Mouse (Mus musculus) urinary bladder, postnatal 10 days (tissue): Measurements from ENCODE around the gene Spryd7.

Experiments
- DNase-seq: peaks from one replicate; pipeline ENCODE4 v3.0.0; 2022; ENCODE audit warnings: low spot score

Spryd7 gene

GRCm38 (mm10) chr14:61536631-61537264 is 19.9 kb downstream of the Spryd7 start:
- DNase-seq: no peak

DNA sequence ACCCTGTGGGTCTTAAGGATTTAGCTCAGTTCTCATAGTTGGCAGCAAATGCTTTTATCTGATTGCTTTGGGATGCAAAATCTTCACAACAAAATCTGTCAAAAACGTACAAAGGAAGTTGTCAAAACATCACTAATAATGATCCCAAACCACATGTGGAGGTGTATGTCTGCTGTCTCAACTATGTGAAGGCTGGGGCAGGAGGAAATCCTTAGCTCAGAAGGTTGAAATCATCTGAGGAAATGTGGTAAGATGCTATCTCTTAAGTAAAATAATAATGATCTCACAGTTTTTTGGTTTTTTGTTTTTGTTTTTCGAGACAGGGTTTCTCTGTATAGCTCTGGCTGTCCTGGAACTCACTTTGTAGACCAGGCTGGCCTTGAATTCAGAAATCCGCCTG is 20.9 kb downstream of the Spryd7 start:
- DNase-seq: no peak

GRCm38 (mm10) chr14:61530966-61531365 is 25.7 kb downstream of the Spryd7 start:
- no peak for DNase-seq

GRCm38 (mm10) chr14:61530396-61530795 is 26.3 kb downstream of the Spryd7 start:
- DNase-seq: no peak

DNA sequence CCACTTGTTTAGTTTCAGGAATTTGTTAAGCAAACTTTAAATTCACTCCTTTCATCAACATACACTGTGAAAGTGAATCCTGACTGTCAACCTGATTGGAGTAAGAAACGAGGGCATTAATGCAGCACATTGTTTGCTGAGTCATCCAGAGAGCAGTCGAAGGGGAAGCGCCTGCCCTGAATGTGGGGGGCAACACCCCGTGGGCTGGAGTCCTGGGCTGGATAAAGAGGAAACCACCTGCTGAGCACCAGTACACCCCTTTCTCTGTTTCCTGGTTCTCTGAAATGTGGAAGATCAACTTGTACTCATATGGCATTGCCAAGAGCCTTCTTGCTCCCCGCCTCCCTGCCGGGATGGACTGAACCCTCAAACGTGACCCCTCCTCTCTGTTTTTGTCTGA is 27.2 kb downstream of the Spryd7 start:
- no peak for DNase-seq

DNA sequence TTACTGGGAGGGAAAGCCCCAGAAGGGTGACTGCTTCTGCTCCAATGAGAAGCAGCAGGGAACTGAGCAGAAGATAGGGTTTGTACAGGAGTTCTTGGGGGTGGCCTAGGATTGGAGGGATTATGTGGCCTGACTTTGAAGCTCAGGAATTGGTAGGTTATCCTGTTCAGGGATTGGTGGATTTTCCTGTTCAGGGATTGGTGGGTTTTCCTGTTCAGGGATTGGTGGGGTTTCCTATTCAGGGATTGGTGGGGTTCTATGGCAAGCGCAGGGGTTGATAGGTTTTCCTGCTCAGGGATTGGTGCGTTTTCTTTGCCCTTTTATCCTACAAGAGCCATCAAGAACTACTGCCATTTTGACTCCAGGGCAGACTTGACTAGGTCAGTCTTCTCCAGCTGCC is 30.7 kb downstream of the Spryd7 start:
- DNase-seq: no peak

- DNase-seq: no peak
Observed at GRCm38 (mm10) chr14:61523821-61524220, 32.9 kb downstream of the Spryd7 start.

DNA sequence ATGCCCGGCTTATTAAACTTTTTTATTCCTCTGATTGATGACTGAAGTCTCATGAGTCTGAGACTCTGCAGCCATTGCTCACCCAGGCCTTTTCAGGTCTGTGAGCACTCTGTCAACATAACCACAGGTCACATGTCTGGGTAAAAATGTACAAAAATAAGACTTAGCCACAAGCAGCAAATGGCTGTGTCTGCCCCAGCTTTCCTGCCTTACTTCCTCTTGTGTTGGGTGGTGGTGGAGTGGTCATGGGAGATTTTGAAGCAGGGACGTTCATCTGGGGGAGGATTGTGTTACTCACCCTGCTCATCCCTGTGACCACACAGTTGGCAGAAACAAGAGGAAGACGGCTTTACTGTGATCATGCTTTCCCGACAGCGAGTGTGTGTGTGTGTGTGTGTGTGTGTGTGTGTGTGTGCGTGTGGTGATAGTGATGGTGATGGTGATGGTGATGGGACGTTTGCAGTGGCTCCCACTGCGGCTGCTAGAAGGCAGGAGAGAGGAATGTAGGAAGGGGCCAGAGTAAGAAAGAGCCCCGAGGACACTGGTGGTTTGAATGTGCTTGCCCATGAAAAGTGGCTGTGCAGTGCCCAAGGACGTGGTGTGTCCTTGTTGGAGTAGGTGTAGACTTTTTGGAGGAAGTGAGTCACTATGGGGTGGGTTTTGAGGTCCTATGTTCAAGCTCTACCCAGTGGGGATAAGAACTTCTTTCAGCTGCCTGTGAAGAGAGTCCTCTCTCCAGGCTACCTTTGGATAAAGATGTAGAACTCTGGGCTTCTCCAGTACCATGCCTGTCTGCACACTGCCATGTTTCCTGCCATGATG is 37.8 kb downstream of the Spryd7 start:
- DNase-seq: no peak

GRCm38 (mm10) chr14:61516471-61517426 is 39.9 kb downstream of the Spryd7 start:
- DNase-seq: no peak

GRCm38 (mm10) chr14:61511494-61511893 is 45.2 kb downstream of the Spryd7 start:
- no peak for DNase-seq

DNA sequence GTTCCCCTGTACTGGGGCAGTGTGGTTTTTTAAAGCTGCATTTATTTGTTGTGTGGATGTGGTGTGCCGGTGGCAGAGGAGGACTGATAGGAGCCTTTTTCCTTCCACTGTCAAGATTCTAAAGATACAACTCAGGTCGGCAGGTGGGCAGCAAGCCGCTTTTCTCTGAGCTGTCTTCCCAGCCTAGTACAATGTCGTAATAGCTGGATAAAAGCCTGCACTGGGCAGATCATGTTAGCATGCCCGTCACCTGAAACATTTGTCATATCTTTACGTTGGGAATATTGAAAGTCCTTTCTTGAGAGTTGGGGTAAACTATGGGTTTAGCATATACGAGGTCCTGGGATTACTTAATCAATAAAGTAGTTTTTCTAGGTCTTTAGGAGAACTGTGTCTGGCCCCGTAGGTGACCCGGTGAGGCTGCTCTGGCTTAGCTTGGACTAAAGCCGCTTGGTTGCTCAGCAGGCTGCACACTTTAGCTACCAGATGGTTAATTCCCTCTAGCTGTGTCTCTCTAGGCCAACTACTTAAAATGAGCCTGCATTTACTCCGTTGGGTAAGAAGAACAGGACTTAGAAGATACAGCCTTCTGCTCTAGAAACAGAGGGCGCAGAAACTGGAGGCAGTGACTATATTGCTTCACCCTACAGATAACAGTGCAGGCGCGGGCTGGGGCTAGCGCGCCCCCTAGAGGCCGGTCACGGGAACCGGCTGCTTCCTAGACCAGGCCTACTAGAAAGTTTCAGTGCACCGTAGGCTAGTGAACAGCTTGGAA is 58.8 kb downstream of the Spryd7 start:
- DNase-seq: no peak

DNA sequence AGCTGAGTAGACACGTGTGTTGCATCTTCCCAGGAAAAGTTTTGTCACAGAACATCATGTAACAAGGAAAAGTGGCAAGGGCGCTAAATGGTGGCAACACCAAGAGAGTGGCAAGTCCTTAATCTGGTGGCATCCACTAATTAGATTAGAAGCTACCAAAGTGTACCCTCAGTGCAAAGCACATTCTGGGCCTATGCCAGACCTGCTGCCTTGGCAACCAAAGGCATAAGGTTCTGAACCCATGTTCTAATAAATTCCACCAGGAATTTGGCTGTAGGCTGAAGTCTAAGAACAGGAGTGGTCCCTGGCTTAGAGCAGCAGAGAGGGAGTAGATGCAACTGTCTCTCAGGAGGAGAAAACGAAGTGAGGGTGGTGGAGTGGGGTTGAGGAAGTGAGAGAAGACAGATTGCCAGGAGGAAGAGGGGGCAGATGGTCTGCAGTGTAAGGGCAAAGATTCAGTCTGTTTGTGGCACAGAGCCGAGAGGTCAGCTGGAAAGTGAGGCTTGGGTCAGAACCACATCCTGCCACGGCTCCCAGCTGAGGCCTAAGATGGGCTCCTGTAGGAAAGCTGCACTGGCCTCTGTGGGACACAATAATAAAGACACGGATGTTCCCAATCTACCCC is 63.1 kb downstream of the Spryd7 start:
- no peak for DNase-seq
